12 mouse cellular contexts compared by ENCODE assay signal in the genomic region with DNA sequence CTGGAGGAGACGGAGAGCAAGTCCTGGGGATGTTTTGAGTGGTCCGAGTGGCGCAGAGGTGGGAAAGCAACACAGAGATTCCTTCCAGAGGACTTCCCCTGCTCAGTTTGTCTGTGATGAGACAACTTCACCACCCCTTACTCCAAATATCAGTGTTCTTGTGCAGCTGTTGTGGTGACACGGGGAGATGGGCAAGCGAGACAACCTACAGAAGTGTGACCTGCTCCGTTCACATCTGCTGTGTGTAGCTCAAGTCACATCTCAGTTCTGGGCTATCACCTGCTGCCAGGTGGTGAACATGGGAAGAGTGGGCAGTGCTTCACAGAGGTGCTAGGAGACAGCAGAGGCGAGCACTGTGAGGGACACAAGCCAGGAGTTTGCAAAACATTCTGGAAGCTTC.
"Had no signal": no experiment of that assay in that cellular context is flagged by ENCODE, and none has a peak within 500 bp of the region (broad histone marks: within the 10 kb centered on the region; RNA-seq: fewer than 3 reads in every experiment).

No protein-coding gene starts in this region.

- H3K27ac ChIP-seq: liver, embryonic 13.5 days had no signal

- H3K9me3 ChIP-seq: limb, embryonic 13.5 days; liver, embryonic 13.5 days had no signal

- H3K4me3 ChIP-seq: limb, embryonic 13.5 days; liver, embryonic 13.5 days had no signal

- DNase-seq: kidney, postnatal 14 days; kidney, postnatal 4 days; left cerebral cortex, postnatal 4 days; liver, embryonic 13.5 days; lung, adult 2 months; lung, postnatal 14 days; lung, postnatal 4 days; midbrain, embryonic 14.5 days; thymus, adult 18-20 months; thymus, postnatal 36 days had no signal

- H3K27me3 ChIP-seq: limb, embryonic 13.5 days; liver, embryonic 13.5 days had no signal

- H3K9ac ChIP-seq: limb, embryonic 13.5 days; liver, embryonic 13.5 days had no signal

- H3K4me2 ChIP-seq: limb, embryonic 13.5 days; liver, embryonic 13.5 days; midbrain, embryonic 11.5 days had no signal

- H3K36me3 ChIP-seq: limb, embryonic 13.5 days; liver, embryonic 13.5 days had no signal
